Mouse (Mus musculus): ENCODE measurements around the gene Dmkn.
"Not testable (repeated sequence)": the region's sequence is repeated elsewhere in the genome, so short reads cannot be mapped to it uniquely, and the experiment has no call there.

Dmkn gene

DNA sequence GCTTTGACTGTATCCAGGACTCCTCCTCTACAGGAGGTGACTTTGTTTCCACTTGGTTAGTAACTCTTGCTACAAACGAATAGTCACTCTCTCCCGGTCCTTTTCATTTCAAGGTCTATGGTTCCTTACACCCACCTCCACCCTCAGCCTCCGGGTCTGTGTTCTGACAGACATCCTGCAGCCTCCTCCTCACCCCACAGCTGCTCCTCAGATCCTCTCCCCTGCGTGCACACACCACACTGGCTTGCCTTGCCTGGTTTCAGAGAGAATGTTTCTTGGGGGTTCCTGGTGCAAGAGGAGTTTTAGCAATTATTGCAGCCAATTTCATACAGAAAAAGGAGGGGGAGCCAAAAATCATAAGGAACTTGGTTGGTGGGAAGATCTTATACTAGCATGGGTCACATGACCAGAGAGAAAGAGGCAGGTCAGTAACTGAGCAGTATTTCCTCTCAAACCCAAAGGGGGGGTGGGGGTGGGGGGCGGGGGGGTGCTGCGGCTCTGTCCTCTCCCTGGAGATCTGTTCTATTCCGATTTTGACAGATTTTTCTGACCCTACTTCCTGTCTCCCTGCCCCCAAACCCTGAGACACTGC lies 57.4 kb downstream of the Dmkn start:
- DNase-seq: no peak

DNA sequence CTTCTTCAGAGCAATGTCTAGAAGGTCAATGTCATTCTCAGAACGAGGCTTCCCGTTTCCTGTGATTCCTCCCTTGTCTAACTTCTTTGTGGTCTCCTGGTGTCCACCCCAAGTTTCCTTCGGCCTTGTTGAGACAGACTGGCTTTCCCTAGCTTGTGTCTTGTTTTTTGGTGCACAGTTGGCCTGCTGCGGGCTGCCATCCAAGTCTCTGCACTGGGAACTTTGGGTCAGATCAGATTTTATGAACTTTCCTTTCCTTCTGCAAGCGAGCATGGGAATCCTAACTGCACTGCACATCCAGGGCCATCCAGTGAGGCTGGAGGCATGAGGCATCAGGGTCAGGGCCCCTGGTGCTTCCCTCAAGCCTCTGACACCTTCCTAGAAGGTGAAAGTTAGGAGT lies 58.0 kb downstream of the Dmkn start:
- peak; percentile 12 to 42 for DNase-seq

GRCm38 (mm10) chr7:30823675-30824074 lies 60.1 kb downstream of the Dmkn start, which contains the start of gene Ffar2:
Gene Ffar2 (minus strand): TSS chr7:30823775.
- no peak for DNase-seq

DNA sequence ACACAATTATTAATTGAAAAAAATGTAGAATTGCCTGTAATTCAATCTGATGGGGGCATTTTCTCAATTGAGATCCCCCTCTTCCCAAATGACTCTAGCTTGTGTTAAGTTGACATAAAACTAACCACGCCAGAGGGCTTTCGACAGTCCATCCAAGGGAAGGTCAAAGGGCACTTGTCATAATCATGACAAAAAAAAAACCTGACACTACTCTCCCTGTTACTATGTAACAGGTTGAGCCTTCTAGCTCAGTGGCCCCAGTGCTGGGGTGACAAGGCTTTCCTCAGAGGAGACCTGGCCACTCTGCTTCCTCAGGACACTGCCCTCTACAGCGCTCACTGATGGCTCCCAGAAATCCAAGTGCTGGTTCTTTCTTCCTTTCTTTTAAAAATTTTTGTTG lies 60.8 kb downstream of the Dmkn start:
- no peak for DNase-seq

DNA sequence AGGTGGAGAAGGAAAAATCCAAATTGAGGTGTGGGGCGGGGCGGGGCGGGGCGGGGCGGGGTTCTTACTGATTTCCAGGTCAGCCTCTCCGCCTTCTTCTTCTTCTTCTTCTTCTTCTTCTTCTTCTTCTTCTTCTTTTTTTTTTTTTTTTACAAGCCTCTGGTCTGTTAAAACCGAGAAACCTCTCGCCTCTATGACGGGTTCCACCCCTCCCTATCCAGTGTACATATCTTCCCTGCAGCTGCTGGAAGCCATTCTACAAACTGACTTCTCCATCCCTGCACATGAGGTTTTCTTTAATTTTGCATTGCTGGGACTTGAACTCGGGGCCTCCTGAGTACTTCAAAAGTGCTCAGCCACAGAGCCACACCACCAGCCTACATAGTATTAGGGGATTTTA lies 63.1 kb downstream of the Dmkn start:
- no peak for DNase-seq

- DNase-seq: not testable (repeated sequence)
Observed at GRCm38 (mm10) chr7:30828871-30829270, 65.3 kb downstream of the Dmkn start.

DNA sequence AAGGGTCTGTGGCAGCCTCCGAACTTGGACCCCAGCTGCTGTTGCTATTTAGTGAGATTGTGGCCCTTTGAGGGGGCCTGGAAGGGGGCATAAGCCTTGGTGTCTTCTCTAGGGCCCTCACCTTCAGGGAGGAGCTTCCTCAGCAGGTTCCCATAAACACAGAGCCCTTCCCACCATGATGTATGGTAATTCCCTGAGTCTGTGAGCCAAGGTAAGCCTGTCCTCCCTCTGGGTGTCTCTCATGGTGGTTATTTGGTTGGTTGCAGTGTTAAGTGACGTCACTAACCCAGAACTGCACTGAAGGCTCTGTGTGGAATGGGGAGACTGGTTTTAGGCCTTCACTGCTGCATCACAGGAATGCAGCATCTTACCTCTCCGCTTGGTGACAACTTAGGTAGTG lies 65.9 kb downstream of the Dmkn start:
- DNase-seq: no peak

All from kidney, postnatal 36 days (tissue).